Mouse (Mus musculus): ENCODE results near the gene 4930404N11Rik.

The 4930404N11Rik gene

DNA sequence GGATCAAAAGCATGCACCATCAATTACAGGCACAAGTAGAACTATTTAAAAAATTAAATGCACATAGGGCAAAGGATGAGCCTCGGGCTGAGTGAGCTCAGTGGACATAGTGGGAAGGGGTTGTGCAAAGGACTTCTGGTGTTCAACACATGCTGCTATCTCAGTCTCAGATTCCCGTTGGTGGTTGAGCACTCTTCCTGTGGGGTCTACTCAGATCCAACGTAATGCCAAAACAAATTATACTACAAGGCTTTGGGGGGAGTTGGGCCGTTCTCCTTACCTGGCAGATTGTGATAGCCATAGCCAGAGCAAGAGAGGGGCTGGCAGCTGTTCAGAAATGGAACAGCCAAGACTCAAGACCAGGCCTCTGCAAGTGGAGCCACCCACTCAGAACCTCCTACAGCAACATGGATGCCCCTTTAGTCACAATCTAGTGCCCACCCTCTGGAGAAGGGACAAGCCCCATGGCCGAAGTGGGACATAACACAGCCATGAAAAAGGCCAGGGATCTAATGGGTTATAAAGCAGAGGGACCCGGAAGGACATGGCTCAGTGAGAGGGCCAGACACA lies 14.3 kb upstream of the 4930404N11Rik start:
- DNase-seq (ENCODE audit: low read depth, low spot score), result no peak

DNA sequence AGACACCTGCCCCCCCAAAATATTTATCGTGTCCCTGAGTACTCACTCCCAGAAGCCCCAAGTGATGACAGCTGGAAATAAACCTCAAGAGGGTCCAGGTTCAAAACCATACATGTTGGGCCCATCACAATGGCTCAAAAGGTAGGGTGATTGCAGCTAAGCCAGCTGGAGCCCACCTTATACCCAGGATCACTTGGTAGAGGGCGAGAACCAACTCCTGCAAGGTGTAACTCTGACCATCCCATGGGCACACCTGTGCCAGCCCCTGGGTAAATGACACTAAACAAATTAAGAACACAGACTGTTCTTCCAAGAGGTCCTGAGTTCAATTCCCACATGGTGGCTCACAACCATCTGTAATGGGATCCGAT lies 13.6 kb upstream of the 4930404N11Rik start:
- no peak for DNase-seq (ENCODE audit: low read depth, low spot score)

DNA sequence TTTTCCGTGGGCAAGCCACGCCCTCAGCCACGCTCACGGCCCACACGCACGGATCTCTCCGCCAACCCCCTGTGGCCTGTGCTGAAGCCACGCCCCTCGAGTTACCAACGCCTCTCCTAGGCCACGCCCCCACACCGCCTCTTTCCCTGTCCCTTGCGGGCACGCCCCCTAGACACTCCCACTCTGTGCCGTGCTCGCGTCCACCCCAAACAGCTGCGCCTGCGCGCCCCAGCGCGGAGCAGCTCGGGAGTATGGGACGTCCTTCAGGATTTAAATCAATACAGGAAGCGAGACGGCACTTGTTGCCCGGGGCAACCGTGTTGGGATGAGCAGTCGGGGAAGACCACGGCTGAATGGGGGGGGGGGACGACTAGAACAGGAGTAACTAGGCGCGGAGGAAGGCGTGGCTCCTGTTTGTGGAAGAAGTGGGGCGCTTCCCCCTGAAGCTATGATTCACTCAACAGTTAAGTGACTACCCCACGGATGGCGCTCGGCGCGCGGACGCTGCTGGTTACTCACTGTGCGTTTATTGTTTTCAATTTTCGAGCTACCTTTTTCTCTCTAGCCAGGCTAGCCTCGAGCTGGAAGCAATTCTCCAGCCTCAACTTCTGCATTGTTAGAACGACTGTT lies 13.1 kb upstream of the 4930404N11Rik start:
- peak; percentile 100 for DNase-seq (ENCODE audit: low read depth, low spot score)

DNA sequence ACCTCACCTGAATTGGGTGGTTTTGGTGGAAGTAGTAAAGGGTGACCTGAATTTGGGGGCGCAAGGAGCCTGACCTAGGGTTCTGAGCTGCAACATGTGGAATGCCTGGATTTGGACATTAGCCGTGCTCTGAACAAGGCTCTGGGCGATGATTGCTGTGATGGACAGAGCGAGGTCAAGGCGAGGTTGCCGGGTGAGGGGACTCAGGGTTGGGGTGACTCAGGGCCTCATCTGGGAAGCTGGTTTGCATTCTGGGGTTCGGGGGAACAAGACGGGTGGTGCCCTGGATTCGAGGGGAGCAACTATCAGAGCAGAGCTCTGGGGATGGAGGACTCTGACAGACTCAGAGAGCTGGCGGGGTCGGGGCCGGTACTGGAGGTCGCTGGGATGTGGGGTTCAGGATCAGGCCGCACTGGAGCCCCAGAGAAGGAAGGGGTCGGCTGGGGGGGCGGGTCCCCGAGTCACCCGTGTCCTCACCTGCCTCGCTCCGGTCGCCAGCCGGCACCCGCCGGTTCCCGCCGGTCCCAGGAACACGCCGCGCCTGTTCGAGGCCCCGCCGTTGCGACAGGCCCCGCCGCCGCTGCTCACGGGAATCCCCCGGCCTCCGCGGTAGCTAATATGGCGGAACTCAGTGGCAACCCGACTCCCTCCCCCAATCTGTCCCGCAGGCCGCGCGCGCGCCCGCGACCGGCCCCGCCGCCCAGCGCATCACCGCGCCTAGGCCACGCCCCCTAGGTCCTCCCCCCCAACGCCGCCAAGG lies 12.4 kb upstream of the 4930404N11Rik start, which contains the start of gene Fzr1:
Fzr1 (minus strand) TSS at position 724 of the 760 bp plus-strand sequence.
- DNase-seq (ENCODE audit: low read depth, low spot score), result no peak

DNA sequence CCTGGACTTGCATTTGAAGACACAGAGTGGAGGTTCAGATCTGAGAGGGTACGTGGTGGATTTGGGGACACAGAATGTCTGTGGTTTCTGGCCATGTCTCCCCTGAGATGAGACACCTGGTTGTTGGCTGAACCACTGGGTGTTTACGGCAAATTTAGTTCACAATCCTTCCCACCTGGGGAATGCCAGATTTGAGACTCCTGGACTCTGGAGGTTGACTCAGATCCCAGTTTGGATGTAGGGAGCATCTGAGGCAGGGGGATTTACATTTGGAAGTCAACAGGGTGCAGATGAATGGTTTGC lies 11.7 kb upstream of the 4930404N11Rik start:
- DNase-seq (ENCODE audit: low read depth, low spot score), result no peak

DNA sequence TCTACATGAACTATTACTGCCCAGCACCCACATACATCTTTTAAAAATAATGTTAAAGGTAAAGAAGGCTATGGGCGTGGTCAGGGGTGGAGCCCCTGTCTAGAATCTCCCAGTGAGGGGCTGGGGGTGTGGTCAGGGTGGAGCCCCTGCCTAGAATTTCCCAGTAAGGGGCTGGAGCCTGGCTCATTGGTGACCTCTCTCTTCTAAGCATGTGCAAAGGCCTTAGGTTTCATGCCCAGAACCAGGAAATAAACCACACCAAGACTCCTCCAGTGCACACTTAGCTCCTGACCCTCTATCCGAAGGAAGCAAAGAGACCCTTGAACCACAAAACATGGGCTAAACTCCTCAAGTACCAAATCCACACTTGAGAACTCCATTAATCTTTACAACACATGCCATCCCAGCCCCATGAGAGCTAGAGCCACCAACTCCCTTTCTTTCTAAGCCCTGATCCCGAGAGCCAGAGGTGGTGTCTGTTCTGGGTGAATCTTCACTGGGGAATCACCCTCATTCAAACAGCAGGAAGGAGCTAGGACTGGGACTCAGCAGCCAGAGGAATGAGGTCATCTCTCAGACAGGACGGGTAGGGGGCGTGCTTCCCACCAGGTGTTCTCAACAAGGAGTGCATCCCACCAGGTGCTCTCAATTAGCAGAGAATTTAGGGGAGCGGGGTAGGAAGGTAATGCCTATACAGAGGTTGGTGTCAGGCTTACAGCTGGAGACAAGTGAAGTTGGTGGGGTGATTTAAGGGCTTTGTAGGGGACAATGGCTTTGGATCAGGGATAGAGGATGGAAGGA lies 11.1 kb upstream of the 4930404N11Rik start:
- no peak for DNase-seq (ENCODE audit: low read depth, low spot score)

DNA sequence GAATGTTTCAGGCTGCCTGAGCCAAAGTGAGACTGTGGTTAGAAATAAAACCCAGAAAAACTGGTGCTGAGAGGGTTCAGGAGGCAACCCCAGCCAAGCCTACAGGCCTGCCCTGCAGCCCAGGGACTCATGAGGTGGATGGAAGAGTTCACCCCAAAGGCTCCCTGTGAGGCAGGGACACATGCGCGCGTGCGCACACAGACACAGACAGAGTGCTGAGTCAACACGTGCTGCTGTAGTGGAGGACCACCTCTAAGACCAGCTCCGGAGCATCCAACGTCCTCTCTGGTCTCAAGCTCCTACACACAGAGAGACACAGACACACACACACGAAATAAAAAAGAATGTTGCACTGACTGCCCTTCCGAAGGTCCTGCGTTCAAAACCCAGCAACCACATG lies 9.7 kb upstream of the 4930404N11Rik start:
- no peak for DNase-seq (ENCODE audit: low read depth, low spot score)

DNA sequence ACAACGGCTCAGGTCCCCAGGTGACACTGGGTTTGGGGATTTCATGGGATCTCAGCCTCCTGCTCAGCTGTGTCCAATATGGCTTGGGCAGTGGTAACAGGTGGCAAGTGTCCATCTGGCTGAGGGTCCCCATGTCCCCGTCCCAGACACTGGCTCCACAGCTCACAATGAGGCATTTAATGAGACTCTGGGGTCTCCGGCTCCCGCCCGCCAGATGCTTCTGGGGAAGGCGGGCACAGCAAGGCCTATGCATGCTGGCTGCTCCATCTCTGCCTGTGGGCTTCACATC lies 1.5 kb upstream of the 4930404N11Rik start:
- DNase-seq (ENCODE audit: low read depth, low spot score), result no peak

DNA sequence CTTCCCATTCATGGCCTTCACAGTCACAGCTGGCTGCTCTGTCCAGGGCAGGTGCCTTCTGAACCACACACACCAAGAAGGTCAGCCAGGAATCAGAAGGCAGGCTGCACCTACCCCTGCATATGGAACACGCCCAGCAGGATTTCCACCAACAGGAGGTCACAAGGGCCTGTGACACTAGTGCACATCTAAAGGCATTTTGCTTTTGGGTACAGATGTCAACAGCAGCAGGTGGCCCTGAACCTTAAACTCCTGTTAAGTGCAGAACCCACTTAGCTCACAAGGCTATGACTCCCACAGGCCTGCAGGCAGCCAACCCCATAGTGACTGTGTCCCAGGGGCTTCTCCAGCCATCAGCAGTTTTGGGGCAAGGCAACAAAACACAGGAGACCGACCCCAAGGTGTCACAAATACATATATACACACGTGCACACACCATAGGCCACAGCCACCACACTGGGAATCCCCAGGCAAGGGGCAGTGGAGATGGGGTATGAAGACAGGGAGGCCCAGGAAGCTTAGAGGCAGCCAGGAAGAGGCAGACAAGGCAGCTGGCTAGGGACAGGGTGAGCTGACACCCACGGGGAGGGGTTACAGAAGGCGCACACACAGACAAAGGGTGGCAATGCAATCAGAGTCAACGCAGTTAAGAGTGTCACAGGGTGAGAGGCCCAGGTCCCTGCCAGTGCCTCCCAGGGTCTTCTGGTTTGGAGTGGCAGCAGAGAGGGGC lies 1.0 kb upstream of the 4930404N11Rik start:
- DNase-seq (ENCODE audit: low read depth, low spot score), result no peak

DNA sequence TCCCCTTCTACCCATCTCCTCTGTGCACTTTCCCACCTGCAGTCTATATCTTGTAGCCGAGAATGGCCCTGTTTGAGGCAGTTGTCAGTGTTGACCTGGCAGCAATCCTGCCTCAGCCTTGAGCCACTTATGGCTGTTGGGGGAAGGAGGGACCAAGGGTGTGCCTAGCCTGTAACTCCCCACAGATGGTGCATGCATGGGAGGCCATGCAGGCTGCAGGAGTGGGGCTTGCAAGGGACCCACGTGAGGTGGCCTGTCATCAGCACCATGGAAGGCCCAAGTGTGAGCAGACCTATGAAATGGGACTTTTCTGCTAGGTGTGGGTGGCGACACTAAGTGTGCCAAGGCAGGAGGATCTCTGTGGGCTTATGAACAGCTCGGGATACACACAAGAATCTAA lies 543 bp downstream of the 4930404N11Rik start:
- DNase-seq (ENCODE audit: low read depth, low spot score), result no peak

DNA sequence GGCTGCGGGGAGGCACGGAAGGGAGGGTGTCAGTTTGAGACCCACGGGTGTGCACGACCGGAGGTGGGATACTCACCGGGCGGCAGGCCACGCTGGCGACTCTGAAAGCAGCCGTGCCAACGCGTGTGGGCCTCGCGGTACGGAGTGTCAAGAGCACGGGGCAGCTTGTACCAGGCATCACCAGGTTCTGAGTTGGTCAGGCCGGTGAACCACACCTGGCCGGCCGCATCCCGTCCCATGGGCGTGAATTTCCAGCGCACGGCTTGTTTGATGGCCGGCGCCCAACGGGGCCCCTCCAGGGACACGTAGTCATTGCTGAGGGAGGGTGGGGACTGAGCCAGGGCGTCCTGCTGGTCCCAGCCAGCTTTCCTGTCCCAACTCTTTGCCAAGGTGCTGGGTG lies 950 bp downstream of the 4930404N11Rik start:
- DNase-seq (ENCODE audit: low read depth, low spot score), result no peak

DNA sequence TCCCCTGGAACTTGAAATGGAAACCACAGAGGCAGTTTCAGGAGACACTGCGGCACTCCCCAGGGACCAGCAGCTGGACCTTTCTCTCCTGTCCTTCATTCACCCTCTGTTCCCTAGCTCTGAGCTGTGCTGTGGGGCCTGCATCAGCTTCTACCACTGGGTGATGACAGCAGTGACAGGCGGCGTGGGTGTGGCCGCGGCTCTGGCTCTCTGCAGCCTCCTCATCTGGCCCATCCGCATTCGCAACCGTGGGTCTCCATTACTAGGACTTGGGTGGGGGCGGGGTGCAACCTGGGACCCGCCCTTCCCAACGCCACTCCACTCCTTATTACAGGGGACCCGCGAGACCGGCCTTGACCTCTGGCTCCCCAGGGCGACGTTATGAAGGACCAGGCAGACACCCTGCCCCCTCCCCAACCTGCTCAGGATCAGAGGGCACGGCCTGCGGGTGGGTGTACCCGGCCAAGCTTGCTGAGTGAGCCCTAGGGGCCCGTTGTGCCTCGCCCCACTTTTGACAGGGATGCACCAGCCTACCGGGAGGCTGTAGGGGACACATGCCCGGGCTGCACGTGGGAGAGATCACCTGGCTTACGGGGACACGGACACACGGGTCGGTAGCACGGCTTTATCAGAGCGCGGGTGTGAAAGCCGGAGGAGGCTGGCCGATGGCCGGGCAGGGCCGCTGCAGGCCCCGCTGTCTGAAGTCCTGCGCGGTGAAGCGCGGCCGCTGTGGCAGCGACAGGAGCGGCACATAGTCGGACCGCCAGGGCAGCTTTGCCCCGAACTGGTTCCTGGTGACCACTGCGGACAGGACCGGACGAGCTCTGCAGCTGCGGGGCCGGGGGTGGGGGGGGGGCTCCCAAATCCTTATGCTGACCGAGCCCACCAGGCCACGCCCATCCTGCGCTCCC lies 1.9 kb downstream of the 4930404N11Rik start:
- DNase-seq (ENCODE audit: low read depth, low spot score), result no peak

DNA sequence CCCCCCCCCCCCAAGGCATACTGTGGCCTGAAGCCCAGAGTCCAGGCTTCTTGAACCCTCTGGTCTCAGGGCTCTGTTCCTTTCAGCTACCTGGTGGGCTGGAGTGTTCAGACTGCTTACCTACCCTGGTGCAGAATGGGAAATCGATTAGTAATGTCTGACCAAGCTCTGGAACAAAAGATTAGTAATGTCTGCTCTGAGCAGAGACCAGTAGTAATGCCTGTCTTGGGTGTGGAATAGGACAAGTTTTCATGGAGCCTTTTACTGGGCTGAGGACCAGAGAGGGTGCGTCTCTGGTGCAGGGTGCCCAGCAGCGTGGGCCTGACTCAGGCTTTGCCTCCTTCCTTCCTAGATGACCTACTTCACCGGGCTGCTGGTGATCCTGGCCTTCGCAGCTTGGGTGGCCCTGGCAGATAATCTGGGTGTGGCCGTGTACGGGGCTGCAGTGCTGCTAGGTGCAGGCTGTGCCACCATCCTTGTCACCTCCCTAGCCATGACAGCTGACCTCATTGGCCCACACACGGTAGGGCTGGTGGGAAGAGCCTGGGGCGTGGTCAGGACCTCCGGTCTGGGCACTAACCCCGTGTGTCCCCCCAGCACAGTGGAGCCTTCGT lies 3.2 kb downstream of the 4930404N11Rik start:
- DNase-seq (ENCODE audit: low read depth, low spot score), result no peak

DNA sequence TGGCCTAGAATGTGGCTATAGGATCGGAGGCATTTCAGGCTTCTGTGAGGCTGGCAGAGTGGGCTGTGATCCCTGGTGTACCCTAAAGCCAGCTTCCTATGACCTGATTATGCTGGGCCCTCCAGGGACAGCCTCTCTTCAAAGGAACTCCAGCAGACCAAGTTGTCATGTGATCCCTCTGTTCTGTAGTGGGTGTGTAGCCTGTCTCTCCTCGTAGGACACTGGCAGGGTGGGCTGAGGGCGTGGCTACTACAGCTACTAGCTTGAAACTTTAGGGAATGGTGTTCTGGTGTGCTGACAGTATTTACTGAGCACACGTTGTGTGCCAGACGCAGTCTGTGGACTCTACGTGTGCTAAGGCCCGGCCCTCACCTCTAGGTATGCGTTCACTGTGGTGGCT lies 4.9 kb downstream of the 4930404N11Rik start:
- DNase-seq (ENCODE audit: low read depth, low spot score), result no peak

DNA sequence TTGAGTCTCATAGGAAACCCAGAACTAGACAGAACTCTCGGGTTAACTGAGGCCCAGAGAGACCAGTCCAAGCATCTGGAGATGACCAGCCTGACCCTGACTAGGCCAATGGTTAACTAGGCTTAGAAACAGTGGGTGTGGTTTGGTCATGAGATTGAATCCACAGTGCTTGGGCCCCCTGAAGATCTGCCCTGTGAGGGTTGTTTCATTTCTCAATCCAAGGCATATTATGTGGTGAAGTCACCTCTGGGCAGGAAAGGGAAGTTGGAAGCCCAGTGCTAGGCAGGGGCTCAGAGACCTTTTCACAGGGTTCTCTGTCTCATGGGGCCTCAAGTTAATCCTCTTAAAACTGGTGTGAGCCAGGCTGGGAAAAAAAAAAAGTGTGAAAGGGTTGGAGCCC lies 6.8 kb downstream of the 4930404N11Rik start:
- no peak for DNase-seq (ENCODE audit: low read depth, low spot score)

DNA sequence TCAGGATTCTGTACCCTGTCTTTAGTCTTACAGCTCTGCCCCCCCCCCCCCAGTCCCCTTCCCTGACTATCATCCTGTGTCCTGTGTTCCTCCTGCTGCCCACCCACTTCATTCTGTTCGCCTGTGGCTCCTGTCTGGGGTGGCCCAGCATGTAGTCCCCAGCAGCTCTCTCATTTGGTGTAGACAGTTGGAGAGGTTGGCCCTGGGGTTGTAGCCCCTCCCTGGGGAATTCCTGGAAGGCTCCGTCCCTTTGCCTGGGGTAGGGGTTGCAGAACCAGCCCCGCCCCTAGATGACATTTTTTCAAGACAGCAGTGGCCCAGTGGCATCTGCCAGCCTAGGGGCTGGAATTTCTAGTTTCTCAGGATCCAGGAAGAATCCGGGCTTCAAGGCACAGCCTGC lies 7.4 kb downstream of the 4930404N11Rik start:
- DNase-seq (ENCODE audit: low read depth, low spot score), result no peak

DNA sequence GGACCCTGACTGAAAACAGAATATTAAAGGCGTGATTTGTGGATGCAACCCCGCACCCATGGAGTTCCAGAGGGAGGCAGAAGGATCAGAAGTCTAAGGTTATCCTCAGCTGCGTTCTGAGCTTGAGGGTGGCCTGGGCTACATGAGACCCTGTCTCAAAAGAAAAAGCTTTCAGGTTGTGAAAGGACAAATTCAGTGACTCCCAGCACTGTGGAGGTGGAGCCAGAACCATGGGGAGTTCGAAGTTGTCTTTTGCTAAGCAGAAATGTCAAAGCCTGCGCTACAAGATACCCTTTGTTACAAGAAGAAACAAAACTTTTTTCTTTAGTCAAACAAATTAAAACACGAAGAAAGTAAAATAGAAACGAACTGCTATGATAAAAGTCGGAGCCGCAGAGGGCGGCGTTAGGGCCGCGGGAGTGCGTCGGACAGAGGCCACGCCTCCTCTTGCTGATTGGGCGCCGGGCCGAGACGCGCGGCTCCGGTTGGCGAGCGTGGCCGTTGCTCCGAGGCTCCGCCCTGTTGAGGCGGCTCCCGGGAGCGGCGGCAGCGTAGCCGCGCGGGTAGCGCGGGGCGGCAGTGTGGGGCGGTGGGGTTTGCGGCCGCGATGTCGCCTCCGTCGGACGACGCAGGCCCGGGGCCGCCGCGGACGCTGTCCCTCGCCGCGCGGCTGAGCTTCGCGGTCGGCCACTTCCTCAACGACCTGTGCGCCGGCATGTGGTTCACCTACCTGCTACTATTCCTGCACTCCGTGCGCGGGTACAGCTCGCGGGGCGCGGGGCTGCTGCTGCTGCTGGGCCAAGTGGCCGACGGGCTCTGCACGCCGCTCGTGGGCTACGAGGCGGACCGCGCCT lies 8.4 kb downstream of the 4930404N11Rik start, which contains the start of gene Mfsd12:
Mfsd12 (plus strand) TSS at position 501 of the 854 bp plus-strand sequence.
- peak; percentile 84 for DNase-seq (ENCODE audit: low read depth, low spot score)

DNA sequence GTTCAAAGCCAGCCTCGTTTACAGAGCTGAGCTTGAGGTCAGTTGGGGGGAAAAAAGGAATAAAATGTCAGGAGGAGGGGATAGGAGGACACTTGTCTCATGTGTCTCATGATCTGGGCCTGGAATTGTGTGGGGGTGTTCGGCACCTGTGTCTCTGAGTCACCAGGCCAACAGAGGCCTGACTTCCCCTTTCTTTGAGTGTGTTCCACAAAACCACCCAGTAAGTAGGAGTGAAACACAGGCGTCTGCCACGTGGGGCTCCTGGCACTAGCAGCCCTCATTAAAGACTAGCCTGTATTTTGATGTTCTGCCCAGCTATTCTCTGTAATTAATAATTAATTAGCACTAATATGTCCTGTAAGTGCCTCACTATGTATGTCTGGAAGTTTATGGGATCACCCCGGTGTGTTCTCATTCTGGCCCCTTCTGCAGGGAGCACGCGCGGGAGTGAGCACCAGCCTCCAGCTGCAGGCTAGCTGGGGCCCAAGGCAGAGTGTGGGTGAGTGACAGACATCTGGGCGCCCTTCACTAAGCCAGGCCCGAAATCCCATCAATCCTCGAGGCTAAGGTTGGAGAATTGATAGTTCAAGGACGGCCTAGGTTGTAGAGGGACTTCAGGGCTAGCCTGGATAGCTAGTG lies 9.1 kb downstream of the 4930404N11Rik start:
- DNase-seq (ENCODE audit: low read depth, low spot score), result no peak

DNA sequence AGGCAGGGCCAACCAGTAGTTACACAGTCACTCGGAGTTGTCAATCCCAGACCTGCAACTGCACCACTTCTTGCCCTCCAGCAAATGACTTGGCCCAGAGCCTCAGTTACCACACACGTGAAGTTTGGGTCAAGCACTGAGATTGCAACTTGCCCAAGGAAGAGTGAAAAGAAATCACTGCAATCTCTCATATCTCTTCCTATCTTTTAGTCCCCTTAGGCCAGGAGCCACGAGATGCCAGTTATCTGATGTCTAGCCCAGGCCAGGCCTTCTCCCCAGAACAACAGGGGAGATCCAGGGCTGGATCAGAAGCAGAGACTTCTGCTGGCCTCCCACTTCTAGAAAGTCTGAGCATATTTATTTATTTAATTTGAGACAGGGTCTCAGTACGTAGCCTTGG lies 10.1 kb downstream of the 4930404N11Rik start:
- DNase-seq (ENCODE audit: low read depth, low spot score), result no peak

Measured in skeletal muscle tissue, adult 2 months (tissue).